Mouse (Mus musculus) neutrophil, adult 83 days (primary cell): ENCODE measurements around the gene Hist2h3c2. TPM values are rescaled to one million over a fixed set of nuclear protein-coding genes. Genes with fewer than 3 reads are reported as not detected.

ENCODE experiments used
- total RNA-seq, 2 experiments: library from RNA; stranded (reverse); gene quantifications; one replicate each; pipeline ENCODE4 v1.2.4; 2023

Hist2h3c2 gene
- 100 to 1,000 TPM; 496 to 503 TPM for total RNA-seq

GRCm38 (mm10) chr3:96238954-96239793 is at the start of gene Hist2h3c2:
Gene Hist2h3c2 (minus strand): TSS chr3:96239127.

GRCm38 (mm10) chr3:96269511-96270474 is 30.9 kb upstream of the Hist2h3c2 start, which contains the start of gene Hist2h2bb:
Gene Hist2h2bb (plus strand): TSS chr3:96269752.

GRCm38 (mm10) chr3:96268051-96268775 is 29.3 kb upstream of the Hist2h3c2 start, which contains the start of gene Hist2h3b:
Gene Hist2h3b (plus strand): TSS chr3:96268654.

GRCm38 (mm10) chr3:96262979-96263550 is 24.1 kb upstream of the Hist2h3c2 start, which contains the start of gene Hist2h4:
Gene Hist2h4 (minus strand): TSS chr3:96263311.

DNA sequence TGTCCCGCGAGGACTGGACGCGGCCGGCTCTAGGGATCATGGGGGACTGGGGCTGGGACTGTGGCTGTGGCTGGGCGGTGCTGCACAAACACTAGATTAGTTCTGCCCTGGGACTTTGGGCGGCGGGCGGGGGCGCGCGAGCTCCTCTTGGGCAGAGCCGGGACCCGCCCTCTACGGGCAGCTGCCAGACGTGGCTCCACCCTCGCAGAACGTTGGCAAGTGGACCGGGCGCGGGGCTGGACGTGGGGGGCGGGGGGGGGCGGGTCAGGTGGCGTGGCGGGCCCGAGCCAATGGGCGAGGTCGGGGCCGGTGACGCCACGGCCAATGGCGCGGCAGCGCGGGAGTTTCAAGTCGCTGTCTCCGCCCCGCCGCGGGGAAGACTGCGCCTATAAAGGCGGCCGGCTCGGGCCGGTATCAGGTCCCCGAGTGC is 7.5 kb upstream of the Hist2h3c2 start, which contains the start of gene Hist2h3c1:
Hist2h3c1 (plus strand) TSS at position 259 of the 430 bp plus-strand sequence.

GRCm38 (mm10) chr3:96245003-96245886 is 6.3 kb upstream of the Hist2h3c2 start, which contains the start of gene Hist2h2aa1:
Gene Hist2h2aa1 (plus strand): TSS chr3:96245497.

GRCm38 (mm10) chr3:96239949-96240798 is 1.2 kb upstream of the Hist2h3c2 start, which contains the start of gene Hist2h2aa2:
Gene Hist2h2aa2 (minus strand): TSS chr3:96240276.

GRCm38 (mm10) chr3:96220765-96221639 is 17.9 kb downstream of the Hist2h3c2 start, which contains the start of the genes Hist2h2ac and Hist2h2be:
Gene Hist2h2ac (minus strand): TSS chr3:96220880.
Gene Hist2h2be (plus strand): TSS chr3:96221119.

GRCm38 (mm10) chr3:96219661-96220130 is 19.2 kb downstream of the Hist2h3c2 start, which contains the start of the genes Bola1 and Hist2h2ab:
Gene Bola1 (minus strand): TSS chr3:96219709.
Gene Hist2h2ab (plus strand): TSS chr3:96219865.

Other genes starting within 250 kb of the Hist2h3c2 start
- gene Plekho1, start 243.1 kb downstream of the Hist2h3c2 start, total RNA-seq: 10 to 100 TPM; 51.4 to 57.8 TPM
- 10 to 100 TPM; 13.5 to 17.9 TPM for gene Vps45, start 180.7 kb downstream of the Hist2h3c2 start, total RNA-seq
- gene Otud7b, start 134.6 kb downstream of the Hist2h3c2 start, total RNA-seq: 10 to 100 TPM; 15.9 to 17.8 TPM
- gene Mtmr11, start 77.1 kb downstream of the Hist2h3c2 start, total RNA-seq: not detected
- 10 to 100 TPM; 39.0 to 40.5 TPM for gene Sf3b4, start 66.8 kb downstream of the Hist2h3c2 start, total RNA-seq
- gene Sv2a, start 58.0 kb downstream of the Hist2h3c2 start, total RNA-seq: under 1 TPM; 0.42 to 0.75 TPM
- gene Bola1, start 19.4 kb downstream of the Hist2h3c2 start, total RNA-seq: 10 to 100 TPM in 1 of 2 experiments, 1 to 10 TPM in 1; 5.7 to 11.1 TPM
- gene Hist2h2ab, start 19.3 kb downstream of the Hist2h3c2 start, total RNA-seq: 10 to 100 TPM; 20.9 to 23.1 TPM
- 100 to 1,000 TPM; 424 to 490 TPM for gene Hist2h2ac, start 18.2 kb downstream of the Hist2h3c2 start, total RNA-seq
- gene Hist2h2be, start 18.0 kb downstream of the Hist2h3c2 start, total RNA-seq: 1 to 10 TPM; 3.7 to 6.5 TPM
- gene Hist2h2aa2, start 1.1 kb upstream of the Hist2h3c2 start, total RNA-seq: 1,000 to 10,000 TPM; 3,196 to 3,522 TPM
- 10 to 100 TPM in 1 of 2 experiments, 1 to 10 TPM in 1; 6.3 to 13.0 TPM for gene Hist2h2aa1, start 6.4 kb upstream of the Hist2h3c2 start, total RNA-seq
- not detected for gene Hist2h3c1, start 7.6 kb upstream of the Hist2h3c2 start, total RNA-seq
- gene Hist2h4, start 24.2 kb upstream of the Hist2h3c2 start, total RNA-seq: 100 to 1,000 TPM; 251 to 296 TPM
- gene Hist2h3b, start 29.5 kb upstream of the Hist2h3c2 start, total RNA-seq: 1,000 to 10,000 TPM; 2,401 to 2,465 TPM
- gene Hist2h2bb, start 30.6 kb upstream of the Hist2h3c2 start, total RNA-seq: 1,000 to 10,000 TPM; 1,933 to 2,040 TPM
- 1 to 10 TPM; 3.4 to 4.2 TPM for gene Fcgr1, start 54.8 kb upstream of the Hist2h3c2 start, total RNA-seq
- gene BC107364, start 213.2 kb upstream of the Hist2h3c2 start, total RNA-seq: not detected